Mouse (Mus musculus): ENCODE measurements at regions not wholly inside any gene's neighbourhood (a gene's known extent, or its start where the extent isn't known, plus 50 kb on each side); places are given as distances from the start of the nearest gene placed in this dataset.
A peak's percentile ranks its signal among the peaks of the same experiment; 100 is the strongest.

DNA sequence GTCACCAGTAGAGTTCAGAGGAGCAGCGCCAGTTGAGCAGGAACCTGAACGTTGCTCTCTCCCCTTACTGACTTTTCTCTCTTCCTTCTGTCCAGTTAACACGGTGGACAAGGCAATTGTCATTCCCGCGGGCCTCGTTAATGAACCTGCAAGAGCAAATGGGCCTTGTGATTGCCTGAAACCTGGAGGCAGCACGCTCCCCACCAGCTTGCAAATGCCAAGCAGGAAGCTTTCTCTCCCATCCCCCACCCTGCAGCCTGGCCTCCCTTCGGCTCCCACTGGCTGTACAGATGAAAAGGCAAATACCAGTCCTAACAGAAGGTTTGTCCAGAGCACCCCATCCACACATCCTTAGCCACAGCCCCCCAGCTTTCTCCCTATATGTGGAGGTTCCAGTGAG lies 298.3 kb downstream of the Bcor start:
- no peak for DNase-seq

- DNase-seq = no peak
These were observed 297.0 kb downstream of the Bcor start for GRCm38 (mm10) chrX:11863106-11863505.

- no peak for DNase-seq
These were observed 286.2 kb downstream of the Bcor start for GRCm38 (mm10) chrX:11873913-11874312.

DNA sequence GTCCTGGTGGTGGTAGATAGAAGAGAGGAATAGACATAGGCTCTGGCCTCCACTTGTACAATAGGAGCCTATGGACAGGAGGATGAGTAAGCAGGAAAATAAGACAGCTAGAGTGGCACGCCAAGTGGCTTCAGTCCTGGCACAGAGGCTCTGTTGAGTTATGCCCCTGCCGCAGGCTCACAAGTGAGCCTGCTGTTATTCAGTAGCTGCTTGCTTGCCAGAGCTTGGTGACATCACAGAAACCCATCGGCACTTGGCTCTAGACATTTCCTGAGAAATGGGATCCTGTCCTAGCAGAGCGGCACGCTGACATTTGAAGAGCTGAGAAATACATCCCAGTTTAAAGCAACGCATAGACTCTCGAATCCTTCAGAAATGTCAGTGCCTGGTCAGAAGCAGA lies 283.5 kb downstream of the Bcor start:
- no peak for DNase-seq

- DNase-seq = no peak
These were observed 282.1 kb downstream of the Bcor start for GRCm38 (mm10) chrX:11878028-11878427.

DNA sequence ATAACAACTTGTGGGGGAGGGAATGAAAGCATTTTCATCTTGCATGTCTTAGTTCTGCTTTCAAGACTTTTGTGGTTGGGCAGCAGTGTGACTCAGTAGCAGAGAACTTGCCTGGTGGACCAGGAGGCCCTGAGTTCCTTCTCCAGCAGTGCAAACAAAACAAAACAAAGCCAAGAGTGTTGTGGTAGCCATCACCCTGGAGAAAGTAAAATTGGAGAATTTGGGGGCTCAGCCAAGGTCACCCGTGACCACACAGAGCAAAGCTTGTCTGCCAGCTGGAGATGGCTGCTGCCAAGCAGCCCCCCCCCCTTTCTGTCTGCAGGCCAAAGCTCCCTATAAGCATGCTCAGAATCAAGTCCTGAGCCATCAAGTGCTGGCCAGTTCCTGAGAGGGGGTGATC lies 279.2 kb downstream of the Bcor start:
- DNase-seq = no peak

GRCm38 (mm10) chrX:11883738-11884716 lies 276.1 kb downstream of the Bcor start:
- peak; percentile 92 for DNase-seq

DNA sequence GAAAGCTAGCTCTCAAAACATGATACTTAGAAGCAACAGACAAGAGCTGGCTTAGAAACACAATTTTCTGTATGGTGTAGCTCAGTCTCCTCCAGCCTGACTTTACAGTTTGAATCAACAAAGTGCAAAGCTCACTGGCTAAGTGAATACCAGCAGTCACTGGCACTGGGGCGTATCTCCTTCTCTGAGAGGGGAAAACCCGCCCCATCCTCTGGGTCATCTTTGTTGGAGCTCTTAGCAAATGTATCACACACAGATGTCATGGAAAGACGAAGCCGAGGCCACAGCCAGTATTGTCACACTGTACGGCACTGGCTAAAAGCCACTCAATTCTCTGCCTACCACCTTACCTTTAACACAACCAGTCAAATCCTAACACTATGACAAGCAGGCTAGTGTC lies 267.8 kb downstream of the Bcor start:
- DNase-seq = no peak

DNA sequence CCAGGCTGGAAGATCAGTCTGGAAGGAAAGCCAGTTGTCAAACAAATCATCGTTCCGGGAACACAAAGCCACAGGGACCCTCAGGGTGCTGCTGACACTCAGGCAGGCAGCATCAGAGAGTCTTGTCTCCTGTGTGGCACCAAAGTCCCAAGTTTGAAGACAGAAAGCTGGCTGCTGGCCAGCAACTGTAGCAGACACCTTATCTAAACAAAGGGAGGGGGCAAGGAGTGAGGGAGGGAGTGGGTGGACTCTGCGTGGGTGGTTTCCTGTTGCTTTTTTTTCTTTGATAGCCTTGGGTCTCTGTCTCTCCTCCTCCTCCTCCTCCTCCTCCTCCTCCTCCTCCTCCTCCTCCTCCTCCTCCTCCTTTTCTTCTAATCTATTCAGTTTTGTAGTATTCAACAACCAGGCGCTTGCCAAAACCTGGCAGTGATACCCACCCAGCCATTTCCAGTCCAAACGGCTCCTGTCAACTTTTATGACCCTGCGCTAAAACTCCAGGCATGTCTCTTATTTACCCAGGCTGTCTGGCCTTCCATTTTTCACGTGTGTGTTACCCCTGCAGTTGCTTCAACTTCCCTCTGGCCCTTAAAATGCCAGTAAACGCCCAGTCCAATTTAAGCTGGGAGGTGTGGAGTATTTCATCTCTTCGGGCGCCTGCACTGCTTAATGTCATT lies 266.4 kb downstream of the Bcor start:
- DNase-seq = no peak

DNA sequence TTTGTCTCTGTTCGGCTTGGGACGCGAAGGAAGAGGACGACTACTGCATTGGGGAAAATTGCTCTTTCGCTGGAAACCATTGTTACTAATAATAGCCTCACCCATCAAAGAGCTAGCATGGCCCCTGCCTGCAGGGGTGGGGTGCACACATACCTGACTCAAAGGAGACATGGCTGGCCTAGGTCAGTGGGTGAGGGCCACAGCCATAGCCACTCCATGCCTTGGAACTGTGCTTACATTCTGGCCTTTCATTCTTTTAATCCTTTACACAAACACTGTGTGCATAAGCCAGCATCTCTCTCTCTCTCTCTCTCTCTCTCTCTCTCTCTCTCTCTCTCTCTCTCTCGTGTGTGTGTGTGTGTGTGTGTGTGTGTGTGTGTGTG lies 265.9 kb downstream of the Bcor start:
- no peak for DNase-seq

DNA sequence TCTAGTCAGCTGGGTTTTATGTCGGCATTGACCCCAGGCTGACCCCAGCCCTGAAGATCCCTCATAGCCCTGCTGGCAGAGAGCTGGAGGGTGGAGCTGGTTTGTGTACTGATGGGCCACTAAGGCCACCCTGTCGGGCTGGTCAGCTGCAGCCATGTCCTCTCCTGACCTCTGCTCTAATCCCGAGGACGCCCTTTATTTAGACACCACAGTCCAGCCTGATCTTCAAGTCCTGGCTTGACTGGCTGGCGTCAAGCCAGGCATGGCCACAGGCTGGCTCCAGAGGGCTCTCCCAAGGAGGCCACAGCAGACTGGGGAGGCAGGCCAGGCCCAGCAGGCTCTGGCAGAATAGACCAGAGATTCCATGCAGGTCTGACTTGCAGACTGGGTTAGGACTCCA lies 264.8 kb downstream of the Bcor start:
- DNase-seq = peak; percentile 98

DNA sequence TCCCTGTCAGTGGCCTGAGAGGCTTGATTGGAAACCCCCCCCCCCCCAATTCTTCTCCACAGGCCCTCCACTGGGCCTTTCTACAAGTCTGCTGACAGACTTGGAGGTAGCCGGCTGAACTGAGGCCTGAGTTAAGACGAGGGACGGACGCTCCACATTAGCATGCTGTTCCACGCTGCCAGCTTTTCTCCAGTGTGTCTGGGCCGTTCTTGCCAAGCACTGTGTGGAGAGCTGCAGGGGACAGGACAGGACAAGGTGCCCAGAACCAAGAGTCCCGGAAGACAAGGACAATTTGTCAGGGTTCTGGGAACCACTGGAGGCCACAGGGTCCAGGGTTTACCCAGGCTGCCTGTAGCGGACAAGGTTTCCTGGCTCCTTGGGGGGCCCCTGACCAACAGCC lies 261.9 kb downstream of the Bcor start:
- no peak for DNase-seq

DNA sequence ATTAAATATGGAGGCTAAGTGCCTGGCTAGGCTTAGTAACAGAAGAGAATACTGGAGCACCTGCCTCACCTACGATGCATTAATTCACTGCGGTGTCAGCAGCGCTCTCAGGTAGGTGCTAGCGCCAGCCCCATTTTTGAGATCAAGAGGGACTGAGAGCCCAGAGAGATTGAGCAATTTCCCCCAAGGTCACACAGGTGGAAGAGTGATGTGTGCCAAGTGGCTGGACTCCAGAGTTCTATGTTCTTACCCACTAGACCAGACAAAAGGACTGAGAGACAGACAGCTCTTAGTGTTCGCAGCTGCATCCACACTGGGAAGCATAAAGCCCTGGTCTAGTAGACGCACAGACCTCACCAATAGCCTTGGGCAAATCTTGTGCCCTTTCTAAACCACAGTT lies 261.1 kb downstream of the Bcor start:
- no peak for DNase-seq

DNA sequence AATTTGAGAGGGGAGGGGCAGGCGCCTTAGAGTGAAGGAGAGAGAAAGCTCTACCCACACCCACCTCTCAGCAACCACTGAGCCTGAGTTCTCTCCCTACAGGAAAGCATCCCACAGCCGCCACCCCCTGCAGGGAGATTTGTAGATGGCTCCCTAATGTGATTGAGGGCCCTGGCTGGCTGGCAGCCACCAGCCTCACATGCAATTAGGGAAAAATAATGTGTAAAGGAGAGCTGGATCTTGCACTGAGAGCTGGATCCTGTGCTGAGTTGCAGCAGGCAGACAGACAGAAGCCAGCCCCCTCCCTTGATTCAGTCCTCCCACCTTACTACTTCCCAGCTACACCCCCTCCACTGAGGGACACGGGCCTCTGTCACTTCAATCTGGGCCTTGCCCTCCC lies 260.2 kb downstream of the Bcor start:
- no peak for DNase-seq

DNA sequence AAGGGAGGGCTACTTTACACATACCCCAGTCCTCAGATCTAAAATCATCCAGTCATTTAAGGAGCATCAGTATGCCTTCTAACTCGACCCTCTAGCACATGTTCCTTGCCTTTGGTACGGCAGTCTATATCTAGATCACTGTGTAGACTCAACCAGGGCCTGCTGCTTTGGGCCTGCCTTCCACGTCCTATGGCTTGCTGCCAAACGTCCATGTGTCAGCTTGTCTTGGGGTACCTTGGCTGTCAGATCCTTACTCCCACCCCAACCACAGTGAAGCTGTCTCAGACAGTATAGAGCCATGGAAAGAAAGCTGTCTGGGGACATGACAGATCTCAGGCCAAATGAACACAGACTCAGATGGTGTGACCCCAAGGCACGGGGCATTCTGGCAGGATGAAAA lies 258.4 kb downstream of the Bcor start:
- no peak for DNase-seq

- DNase-seq = no peak
These were observed 256.9 kb downstream of the Bcor start for GRCm38 (mm10) chrX:11903116-11903700.

DNA sequence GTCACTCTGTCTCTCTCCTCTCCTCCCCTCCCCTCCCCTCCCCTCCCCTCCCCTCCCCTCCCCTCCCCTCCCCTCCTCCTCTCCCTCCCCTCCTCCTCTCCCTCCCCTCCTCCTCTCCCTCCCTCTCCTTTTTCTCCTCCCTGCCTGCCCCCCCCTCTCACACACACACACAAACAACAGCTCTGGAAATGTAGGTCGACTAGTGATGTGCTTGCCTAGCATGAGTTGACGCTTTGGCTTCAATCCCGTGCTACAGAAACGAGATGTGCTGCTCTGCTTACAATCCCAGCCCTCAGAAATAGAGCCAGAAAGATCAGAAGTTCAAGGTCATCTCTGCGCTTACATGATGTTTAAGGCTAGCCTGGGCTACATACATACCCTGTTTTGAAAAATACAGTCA lies 254.9 kb downstream of the Bcor start:
- DNase-seq = no peak

DNA sequence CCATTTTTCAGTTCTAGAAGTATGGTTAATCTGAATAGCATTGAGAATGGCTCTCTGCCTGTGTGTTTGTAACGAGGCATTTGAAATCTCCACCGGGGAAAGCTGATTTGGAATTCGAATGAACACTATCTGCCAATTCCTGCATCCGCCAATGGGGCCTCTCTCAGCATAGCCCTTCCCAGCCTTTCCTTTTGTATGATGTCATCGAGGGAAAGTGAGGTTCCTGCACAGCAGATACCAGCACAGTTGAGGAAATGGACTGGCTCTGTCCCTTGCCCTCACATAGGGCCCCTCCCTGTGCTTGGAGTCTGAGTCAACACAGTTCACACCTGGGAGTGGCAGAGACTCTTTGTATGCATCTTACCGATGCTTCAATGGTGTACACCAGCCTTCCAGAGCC lies 253.0 kb downstream of the Bcor start:
- DNase-seq = peak; percentile 95

DNA sequence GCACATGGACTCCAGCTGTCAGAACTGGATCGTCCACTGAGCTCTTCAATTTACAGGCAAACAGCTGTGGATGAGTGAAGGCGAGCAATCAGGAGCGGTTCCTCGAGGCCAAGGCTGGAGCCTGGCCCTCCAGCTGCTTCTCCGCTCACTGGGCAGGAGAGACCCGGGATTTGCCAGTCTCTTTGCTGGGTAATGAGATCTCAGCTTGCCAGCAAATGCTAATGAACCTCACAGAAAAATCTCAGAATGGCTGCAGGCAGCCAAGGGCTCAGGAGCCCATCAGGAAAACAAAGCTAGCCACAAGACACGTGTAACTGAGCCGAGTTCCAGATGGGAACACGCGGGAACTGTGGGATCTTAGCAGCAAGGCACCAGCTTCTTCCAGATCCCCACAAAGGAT lies 244.2 kb downstream of the Bcor start:
- DNase-seq = no peak

GRCm38 (mm10) chrX:11920231-11920630 lies 239.9 kb downstream of the Bcor start:
- peak; percentile 98 for DNase-seq

GRCm38 (mm10) chrX:11924639-11925302 lies 235.4 kb downstream of the Bcor start:
- peak; percentile 87 for DNase-seq

DNA sequence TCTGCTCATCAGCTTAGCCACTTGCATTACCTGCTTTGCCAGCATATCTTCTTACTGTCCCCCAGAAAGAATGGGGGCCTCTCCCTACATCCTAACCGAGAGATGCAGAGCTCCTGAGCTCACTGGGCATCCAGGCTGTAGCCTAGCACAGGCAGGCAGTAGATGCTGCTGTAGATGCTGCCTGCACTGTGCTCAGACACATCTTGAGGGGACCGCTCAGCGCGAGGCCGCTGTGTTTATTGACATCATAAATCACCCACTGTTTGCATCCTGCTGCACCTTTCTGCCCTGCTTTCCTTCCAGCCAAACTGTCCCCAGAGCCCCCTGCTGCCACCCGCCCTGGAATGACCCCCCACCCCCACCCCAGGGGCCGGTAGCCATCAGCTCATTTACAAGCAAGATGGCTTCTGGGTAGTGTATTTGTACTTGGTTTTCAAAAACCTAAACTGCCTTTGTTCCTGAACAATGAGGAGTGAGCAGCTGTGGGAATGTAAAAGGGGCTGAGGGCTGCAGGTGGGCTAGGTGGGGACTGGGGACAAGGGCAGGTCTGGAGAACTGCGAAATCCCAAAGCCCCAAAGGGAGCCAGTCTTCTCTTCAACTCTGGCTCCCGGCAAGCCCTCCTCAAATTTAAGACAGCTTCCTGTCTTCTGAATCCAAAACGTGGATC lies 233.2 kb downstream of the Bcor start:
- DNase-seq = no peak

DNA sequence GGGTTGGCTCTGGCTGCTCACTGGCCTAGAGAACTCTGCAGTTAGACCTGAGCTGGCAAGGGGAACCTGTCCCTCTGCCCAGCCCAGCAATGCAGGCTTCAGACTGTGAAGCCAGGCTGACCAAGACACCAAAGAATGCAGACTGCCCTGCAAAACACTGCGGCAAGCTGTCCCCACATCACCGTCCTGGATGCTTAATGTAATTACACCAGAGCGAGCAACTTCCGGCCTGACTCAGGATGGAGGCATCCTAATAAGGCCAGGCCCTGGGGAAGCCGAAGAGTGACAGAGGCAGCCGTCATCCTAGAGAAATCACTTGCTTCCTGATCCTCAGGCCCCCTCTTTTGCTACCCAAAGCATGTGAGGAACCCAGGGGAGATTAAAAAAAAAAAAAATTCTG lies 230.7 kb downstream of the Bcor start:
- no peak for DNase-seq
